15 mouse cellular contexts compared by ENCODE assay signal in the genomic region with DNA sequence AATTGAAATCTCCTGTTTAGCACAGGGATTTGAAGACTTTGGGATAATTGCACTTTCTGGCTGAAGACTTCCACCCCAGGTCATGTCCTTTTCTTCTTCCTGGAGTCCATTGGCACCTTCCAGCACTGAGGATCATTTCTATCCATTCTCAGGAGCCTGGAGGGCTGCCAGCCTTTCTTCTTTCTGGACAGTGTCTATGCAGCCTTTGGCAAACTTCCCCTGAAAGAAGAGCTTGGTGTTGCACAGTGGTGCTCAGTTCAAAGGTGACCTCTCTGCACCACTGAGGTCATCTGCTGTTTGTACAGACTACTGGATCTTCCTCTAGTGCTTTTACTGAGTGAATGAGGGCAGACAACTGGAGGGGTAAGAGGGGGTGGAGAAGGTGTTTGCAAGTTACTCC.
A peak's percentile ranks its signal among the peaks of the same experiment; 100 is the strongest.
DNase-seq lines count a peak whose midpoint lies in the region; ATAC-seq lines count a peak whose summit lies in the region.
"Had no signal": no experiment of that assay in that cellular context is flagged by ENCODE, and none has a peak within 500 bp of the region (broad histone marks: within the 10 kb centered on the region; RNA-seq: fewer than 3 reads in every experiment).

No protein-coding gene starts in this region.

- intact Hi-C loops in heart, postnatal 36 days (cut with DNase I) = no loop called here

- H3K4me3 ChIP-seq in kidney, embryonic 15.5 days (replicated peaks) = no peak overlapping the region
- no peak overlapping the region for H3K4me3 ChIP-seq in midbrain, embryonic 14.5 days (replicated peaks; ENCODE audit: low read depth, low read length)
- no peak overlapping the region for H3K4me3 ChIP-seq in midbrain, embryonic 11.5 days (ENCODE audit: low read depth, low read length)
- H3K4me3 ChIP-seq in neural tube, embryonic 15.5 days (replicated peaks) = no peak overlapping the region
- H3K4me3 ChIP-seq: embryonic facial prominence, embryonic 15.5 days; forebrain, embryonic 13.5 days; heart, embryonic 13.5 days; limb, embryonic 12.5 days had no signal

- no peaks in the 10 kb centered on the region for H3K36me3 ChIP-seq in kidney, embryonic 15.5 days
- no peaks in the 10 kb centered on the region for H3K36me3 ChIP-seq in midbrain, embryonic 14.5 days (ENCODE audit: control insufficient read depth, insufficient read depth, low read length)
- no peaks in the 10 kb centered on the region for H3K36me3 ChIP-seq in midbrain, embryonic 11.5 days (ENCODE audit: control insufficient read depth, insufficient read depth, low read length)
- no peaks in the 10 kb centered on the region for H3K36me3 ChIP-seq in neural tube, embryonic 15.5 days
- H3K36me3 ChIP-seq: embryonic facial prominence, embryonic 15.5 days; heart, embryonic 13.5 days; limb, embryonic 12.5 days had no signal

- H3K27ac ChIP-seq in kidney, embryonic 15.5 days = no peak overlapping the region
- no peak overlapping the region for H3K27ac ChIP-seq in midbrain, embryonic 14.5 days (replicated peaks; ENCODE audit: low read depth, low read length)
- no peak overlapping the region for H3K27ac ChIP-seq in midbrain, embryonic 11.5 days (ENCODE audit: low read depth, low read length)
- H3K27ac ChIP-seq in neural tube, embryonic 15.5 days (replicated peaks) = no peak overlapping the region
- H3K27ac ChIP-seq: embryonic facial prominence, embryonic 15.5 days; forebrain, embryonic 13.5 days; heart, embryonic 13.5 days; limb, embryonic 12.5 days had no signal

- H3K9me3 ChIP-seq in kidney, embryonic 15.5 days (replicated peaks) = no peaks in the 10 kb centered on the region
- no peaks in the 10 kb centered on the region for H3K9me3 ChIP-seq in midbrain, embryonic 14.5 days (ENCODE audit: control insufficient read depth, low read length)
- no peaks in the 10 kb centered on the region for H3K9me3 ChIP-seq in midbrain, embryonic 11.5 days (ENCODE audit: control insufficient read depth, low read length)
- H3K9me3 ChIP-seq in neural tube, embryonic 15.5 days (replicated peaks) = no peaks in the 10 kb centered on the region
- H3K9me3 ChIP-seq: embryonic facial prominence, embryonic 15.5 days; forebrain, embryonic 13.5 days; heart, embryonic 13.5 days; limb, embryonic 12.5 days had no signal

- H3K4me2 ChIP-seq in kidney, embryonic 15.5 days = no peak overlapping the region
- no peak overlapping the region for H3K4me2 ChIP-seq in midbrain, embryonic 14.5 days (ENCODE audit: low read length)
- H3K4me2 ChIP-seq in midbrain, embryonic 11.5 days = no peak overlapping the region
- H3K4me2 ChIP-seq in neural tube, embryonic 15.5 days = no peak overlapping the region
- H3K4me2 ChIP-seq: embryonic facial prominence, embryonic 15.5 days; forebrain, embryonic 13.5 days; heart, embryonic 13.5 days; limb, embryonic 12.5 days had no signal

- 0 out of 2 replicates have a peak, but pooled peaks cover 5% of the 10 kb centered on the region for H3K27me3 ChIP-seq in kidney, embryonic 15.5 days
- H3K27me3 ChIP-seq in midbrain, embryonic 14.5 days (ENCODE audit: control insufficient read depth, insufficient read depth, low read length) = no peaks in the 10 kb centered on the region
- no peaks in the 10 kb centered on the region for H3K27me3 ChIP-seq in midbrain, embryonic 11.5 days (ENCODE audit: control insufficient read depth, insufficient read depth, low read length)
- no peaks in the 10 kb centered on the region for H3K27me3 ChIP-seq in neural tube, embryonic 15.5 days (replicated peaks)
- H3K27me3 ChIP-seq: embryonic facial prominence, embryonic 15.5 days; forebrain, embryonic 13.5 days; heart, embryonic 13.5 days; limb, embryonic 12.5 days had no signal

- peaks cover 2% of the 10 kb centered on the region for H3K4me1 ChIP-seq in kidney, embryonic 15.5 days
- 0 out of 2 replicates have a peak, but pooled peaks cover 4% of the 10 kb centered on the region for H3K4me1 ChIP-seq in midbrain, embryonic 14.5 days (ENCODE audit: control insufficient read depth, insufficient read depth, low read length)
- H3K4me1 ChIP-seq in midbrain, embryonic 11.5 days (ENCODE audit: control insufficient read depth, insufficient read depth, low read length) = peaks cover 7% of the 10 kb centered on the region; the same call in 1 of the 2 replicates
- 0 out of 2 replicates have a peak, but pooled peaks cover 4% of the 10 kb centered on the region for H3K4me1 ChIP-seq in neural tube, embryonic 15.5 days
- H3K4me1 ChIP-seq: forebrain, embryonic 13.5 days had no signal

- H3K9ac ChIP-seq in kidney, embryonic 15.5 days = no peak overlapping the region
- H3K9ac ChIP-seq in midbrain, embryonic 14.5 days (replicated peaks; ENCODE audit: low read length) = no peak overlapping the region
- no peak overlapping the region for H3K9ac ChIP-seq in midbrain, embryonic 11.5 days (ENCODE audit: low read length)
- H3K9ac ChIP-seq in neural tube, embryonic 15.5 days (replicated peaks) = no peak overlapping the region
- H3K9ac ChIP-seq: embryonic facial prominence, embryonic 15.5 days; forebrain, embryonic 13.5 days; heart, embryonic 13.5 days; limb, embryonic 12.5 days had no signal

- peak; percentile 19 for DNase-seq in kidney, adult 11 months
- DNase-seq in midbrain, embryonic 14.5 days = peak; percentile 8
- no peak for DNase-seq in midbrain, embryonic 11.5 days (ENCODE audit: low spot score, missing footprints)
- peak; percentile 36 for DNase-seq in gastrocnemius, postnatal 25 days
- DNase-seq in heart, postnatal 36 days = no peak
- DNase-seq: cerebellum, adult 9-11 months; layer of hippocampus, postnatal 36 days had no signal

- no peak for ATAC-seq in kidney, embryonic 15.5 days (replicated peaks; ENCODE audit: low FRiP score)
- no peak for ATAC-seq in midbrain, embryonic 14.5 days (ENCODE audit: low FRiP score, low TSS enrichment)
- ATAC-seq in midbrain, embryonic 11.5 days (ENCODE audit: low FRiP score) = no peak
- ATAC-seq in neural tube, embryonic 15.5 days (ENCODE audit: low FRiP score) = no peak
- ATAC-seq: forebrain, embryonic 13.5 days; intestine, embryonic 16.5 days; lung, postnatal 0 days had no signal

Comparison
In these comparisons a context has a peak if more than half of its experiments do, and no peak if none do; other contexts are left out.
1. DNase-seq: peak in kidney, adult 11 months (single experiment), midbrain, embryonic 14.5 days (single experiment) and gastrocnemius, postnatal 25 days (single experiment); none in midbrain, embryonic 11.5 days (single experiment) and heart, postnatal 36 days (0 of 2).